Mouse (Mus musculus): ENCODE data around the gene Lrrc8d.

GRCm38 (mm10) chr5:105694339-105694930, 5.3 kb upstream of the Lrrc8d start:
- TF ChIP-seq CTCF (IDR thresholded peaks at IDR 0.05; ENCODE audit: borderline replicate concordance, insufficient read depth, low read depth, low read length) (no peak), POLR2A (IDR thresholded peaks at IDR 0.05; ENCODE audit: borderline replicate concordance, insufficient read depth, low read length) (no peak)

Data from cerebellum, adult 2 months (tissue).